Mouse (Mus musculus) retina, adult 2 months (tissue): ENCODE measurements at regions not wholly inside any gene's neighbourhood (a gene's known extent, or its start where the extent isn't known, plus 50 kb on each side); places are given as distances from the start of the nearest gene placed in this dataset.

Experiments
- DNase-seq: peaks from one replicate; pipeline ENCODE4 v3.0.0-alpha.2; 2012; ENCODE audit warnings: low read depth, low spot score

DNA sequence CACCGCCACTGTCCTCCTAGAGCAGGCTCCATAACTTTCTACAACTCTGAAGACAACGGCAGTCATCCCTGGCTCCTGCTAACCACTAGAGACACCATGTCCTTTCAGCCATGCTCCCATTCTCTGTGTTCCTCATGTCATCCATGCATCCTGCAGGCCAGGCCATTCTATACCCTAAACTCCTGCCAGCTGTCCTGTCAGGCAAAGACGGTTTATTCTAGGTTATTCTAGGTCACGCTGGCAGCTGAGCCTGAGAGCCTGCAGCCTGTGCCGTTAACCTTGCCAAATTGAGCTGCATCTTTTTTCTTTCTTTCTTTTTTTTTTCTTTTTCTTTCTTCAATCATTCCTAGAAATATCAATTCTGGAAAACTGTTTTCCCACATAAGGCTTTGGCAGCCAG, 406.0 kb upstream of the Acvr2a start:
- no peak for DNase-seq

- no peak for DNase-seq
These were observed 404.0 kb upstream of the Acvr2a start for GRCm38 (mm10) chr2:48409876-48410275.

DNA sequence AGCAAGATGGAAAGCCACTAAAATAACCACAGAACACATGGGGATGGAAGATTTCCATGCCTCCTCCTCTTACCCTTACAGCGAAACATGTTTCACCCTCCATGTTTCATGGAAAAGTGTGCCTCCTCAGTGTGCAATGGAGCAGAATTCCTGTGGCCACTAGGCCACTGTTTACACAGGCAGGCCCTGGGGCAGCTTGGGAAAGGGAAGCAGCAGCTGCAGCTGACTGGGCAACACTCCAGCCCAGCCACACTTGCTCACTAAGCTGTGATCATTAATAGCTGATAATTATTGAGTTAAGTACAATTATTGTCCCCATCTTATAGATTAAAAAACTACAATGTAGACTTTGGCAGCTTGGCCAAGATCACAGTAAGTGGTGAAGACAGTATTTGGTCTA, 402.5 kb upstream of the Acvr2a start:
- DNase-seq: no peak

GRCm38 (mm10) chr2:48412683-48413440, 401.0 kb upstream of the Acvr2a start:
- no peak for DNase-seq

- DNase-seq: no peak
These were observed 399.1 kb upstream of the Acvr2a start for GRCm38 (mm10) chr2:48414596-48415481.

DNA sequence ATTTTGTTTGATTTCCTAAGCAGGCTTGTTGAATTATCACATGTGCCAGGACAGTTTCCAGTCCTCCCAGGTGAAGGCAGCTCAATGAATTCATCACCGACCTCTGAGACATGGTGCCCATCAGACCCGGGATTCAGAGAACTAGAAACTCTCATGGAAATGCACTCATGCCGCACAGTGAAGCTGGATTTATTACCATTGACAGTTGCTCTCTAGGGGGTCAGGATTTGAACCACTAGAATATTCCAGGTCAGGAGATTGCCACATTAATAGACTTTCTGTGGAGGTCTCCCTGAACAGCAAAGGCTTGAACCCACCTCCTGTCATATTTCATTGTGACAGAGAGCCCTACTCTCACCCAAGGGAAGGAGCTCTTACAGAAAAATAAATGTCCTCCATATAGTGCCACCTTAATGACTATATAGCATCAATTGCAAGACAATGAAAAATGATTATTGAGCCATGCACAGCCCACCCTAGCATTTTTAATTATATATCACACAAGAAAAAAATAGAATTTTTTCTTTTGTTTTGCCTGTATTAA, 397.6 kb upstream of the Acvr2a start:
- no peak for DNase-seq

- DNase-seq: no peak
These were observed 396.8 kb upstream of the Acvr2a start for GRCm38 (mm10) chr2:48417000-48417596.

DNA sequence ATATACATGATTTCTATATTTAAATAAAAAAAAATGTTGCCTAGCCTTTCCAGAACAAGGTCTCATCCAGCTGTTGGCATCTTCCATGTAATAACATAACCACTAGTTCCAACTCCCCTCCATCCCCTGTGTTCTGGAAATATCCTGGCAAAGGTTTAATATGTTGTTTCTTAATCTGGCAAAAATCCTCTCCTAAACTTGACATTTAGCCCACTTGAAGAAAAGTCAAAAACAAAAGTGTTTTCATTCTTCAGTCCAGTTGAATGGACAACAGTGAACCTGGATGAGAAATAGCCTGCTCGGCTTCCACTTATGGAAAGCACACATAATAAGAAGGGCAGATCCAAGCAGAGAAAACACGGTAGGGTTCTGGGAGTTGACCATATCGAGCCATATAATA, 393.1 kb upstream of the Acvr2a start:
- DNase-seq: no peak

- DNase-seq: no peak
These were observed 390.0 kb upstream of the Acvr2a start for GRCm38 (mm10) chr2:48423861-48424442.

DNA sequence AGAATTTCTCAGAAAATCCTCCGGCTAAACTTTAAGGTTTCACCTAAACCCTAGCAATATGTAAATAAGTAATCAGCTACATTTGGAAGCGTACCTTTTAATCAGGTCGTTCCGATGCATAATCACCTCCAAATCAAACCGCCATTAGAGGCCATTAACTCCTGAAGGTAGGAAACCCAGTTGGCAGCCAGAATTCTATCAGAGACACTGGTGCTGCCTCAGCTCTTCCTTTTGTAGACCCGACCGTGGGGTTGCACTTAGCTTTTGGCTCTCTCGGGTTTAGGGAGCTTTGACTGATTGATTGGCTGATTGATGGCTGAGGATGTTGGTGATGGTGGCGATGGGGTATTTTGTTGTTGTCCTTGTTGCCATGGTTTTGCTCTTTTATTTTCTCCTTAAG, 389.3 kb upstream of the Acvr2a start:
- DNase-seq: no peak

DNA sequence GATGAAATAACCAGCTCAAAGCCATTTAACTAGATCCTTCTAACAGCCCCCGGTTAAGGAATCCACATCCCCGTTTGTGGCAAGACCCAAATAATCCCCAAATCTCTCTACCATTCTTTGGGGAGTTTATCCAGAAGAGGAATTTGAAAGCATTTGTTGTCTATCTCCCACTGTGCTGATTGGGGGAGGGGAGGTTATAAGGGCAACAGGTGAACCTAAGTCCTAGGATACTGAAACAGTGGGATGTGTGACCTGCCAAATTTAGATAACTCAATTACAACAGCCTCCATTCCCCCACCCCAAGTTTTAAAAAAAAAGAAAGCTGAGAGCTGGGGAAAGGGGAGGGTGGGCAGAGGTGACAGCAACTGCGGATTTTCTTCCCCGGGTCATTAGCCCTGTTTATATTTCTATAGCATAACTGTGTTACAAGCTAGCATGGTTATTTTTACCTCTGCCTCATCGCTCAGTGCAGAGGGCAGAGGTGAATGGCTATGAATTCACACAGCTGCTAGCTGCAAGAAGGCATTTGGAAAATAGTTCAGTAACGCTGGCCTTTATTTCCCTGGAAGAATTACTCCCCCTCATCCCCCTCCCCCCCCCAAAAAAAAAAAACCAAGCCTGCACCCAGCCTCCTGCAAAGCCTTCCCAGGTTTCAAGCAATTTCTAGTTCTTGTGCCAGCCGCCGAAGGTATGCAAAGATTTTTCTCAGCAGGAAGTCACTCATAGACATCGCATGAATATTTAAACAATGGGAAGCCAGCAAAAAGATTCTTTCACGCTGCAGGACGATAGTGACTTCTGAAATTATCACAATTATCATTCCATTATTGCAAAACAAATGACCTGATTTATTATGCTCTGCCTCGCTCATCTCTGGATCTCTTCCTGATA, 388.5 kb upstream of the Acvr2a start:
- no peak for DNase-seq

DNA sequence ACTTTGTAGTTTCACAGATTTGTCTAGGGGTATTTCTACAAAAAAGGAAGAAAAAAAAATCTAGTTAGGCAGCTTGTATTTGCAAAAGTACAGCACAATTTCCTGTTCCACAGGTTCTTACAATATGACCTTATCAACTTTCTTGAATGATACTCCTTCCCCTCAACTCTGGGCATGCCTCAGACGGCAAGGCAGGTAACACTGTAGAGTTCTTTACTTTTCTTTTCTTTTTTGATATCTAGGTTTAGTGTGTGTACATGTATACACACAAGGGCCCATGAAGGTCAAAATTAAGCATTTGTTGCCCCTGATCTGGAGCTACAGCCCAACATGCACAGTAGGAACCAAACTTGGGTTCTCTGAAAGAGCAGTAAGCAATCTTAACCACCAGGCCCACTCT, 381.4 kb upstream of the Acvr2a start:
- no peak for DNase-seq

DNA sequence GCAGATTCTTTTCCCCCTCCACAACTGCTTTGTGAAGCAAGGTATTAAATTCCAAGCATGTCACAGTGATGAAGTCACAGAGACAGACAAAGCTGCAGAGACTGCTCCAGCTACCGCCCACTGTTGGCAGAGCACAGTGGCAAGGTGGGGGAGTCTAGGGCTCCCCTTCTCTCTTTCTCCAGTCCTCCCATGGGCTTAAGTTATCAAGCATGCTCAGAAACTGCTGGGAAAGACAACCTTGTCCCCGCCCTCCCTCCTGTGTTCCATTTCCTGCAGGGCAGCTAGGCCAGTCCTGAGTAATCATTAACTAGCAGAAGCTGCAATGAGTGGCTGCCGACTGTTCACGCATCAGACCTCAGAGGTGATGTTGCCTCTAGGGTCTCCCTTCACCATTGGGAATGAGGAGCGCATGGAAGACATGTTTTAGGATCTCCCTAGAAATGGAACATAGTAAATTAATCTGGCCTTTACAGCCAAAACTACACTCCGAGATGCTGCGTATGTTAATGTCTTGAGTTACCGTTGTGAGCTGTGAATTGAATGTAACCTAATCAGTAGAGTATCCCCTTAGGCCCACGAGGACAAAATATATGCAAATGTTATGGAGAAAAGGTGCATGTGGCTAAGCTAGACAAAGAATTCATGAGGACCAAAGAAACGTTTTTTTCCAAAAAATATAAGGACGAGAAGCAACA, 372.5 kb upstream of the Acvr2a start:
- no peak for DNase-seq

DNA sequence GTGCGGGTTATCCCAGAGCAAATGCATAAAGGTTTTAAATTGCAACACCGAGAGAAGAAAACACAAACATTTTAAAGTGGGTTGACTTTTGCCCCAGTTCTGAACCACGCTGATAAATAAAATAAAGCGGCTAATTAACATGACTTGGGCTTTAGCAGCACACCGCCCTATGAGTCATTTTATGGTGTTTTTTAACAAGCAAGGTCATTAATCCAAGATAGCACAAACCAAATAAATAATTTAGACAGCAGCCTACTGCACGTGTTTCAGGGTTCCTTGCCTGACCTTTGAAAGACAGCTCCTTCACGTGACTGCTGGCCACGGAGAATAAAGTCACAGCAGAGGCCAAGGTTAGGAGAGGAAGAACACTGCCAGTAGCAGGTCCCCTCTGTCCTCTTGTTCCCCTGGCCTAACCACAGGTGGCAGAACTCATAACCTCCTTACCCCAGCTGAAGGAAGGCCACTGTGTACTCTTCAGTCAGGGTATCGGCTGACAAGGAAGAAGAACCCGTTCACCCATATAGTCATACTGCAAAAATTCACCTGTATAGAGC, 371.8 kb upstream of the Acvr2a start:
- no peak for DNase-seq

- no peak for DNase-seq
These were observed 367.9 kb upstream of the Acvr2a start for GRCm38 (mm10) chr2:48445898-48446604.

- DNase-seq: no peak
These were observed 367.3 kb upstream of the Acvr2a start for GRCm38 (mm10) chr2:48446617-48447016.

- DNase-seq: no peak
These were observed 364.6 kb upstream of the Acvr2a start for GRCm38 (mm10) chr2:48449165-48449842.
